Mouse (Mus musculus) liver, embryonic 14.5 days (tissue): Measurements from ENCODE around the gene Tmem231.

ENCODE experiments used
- CTCF ChIP-seq: IDR thresholded peaks from 2 replicates; pipeline ENCODE4 v1.5.1; 2016; ENCODE audit warnings: antibody characterized with exemption, low read depth, control low read depth
- EP300 ChIP-seq: IDR thresholded peaks from 2 replicates; pipeline ENCODE4 v1.6.1; 2016; ENCODE audit warnings: antibody characterized with exemption, low read depth

DNA sequence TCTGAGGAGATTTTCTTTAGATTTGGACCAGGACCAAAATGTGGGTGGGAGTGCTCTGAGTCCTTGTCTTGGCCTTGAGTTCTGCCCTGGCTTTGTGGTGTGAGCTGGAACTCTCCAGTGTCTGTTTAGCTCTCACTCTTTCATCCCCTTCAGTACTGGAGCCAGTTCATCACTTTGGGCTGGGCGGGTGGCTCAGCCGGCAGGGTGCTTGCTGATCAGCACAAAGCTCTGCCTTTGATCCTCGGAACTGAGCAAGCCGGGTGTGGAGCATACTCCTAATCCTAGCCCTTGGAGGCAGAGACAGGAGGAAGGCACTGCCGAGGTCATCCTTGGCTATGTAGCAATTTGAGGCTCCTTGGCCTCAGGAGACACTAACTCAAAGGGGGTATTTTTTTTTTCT lies 35.3 kb upstream of the Tmem231 start:
- no peak for TF ChIP-seq CTCF
- no peak for TF ChIP-seq EP300
